Comparison of ENCODE assay signal across 18 mouse cellular contexts in genomic region chr1:81850462-81851144, GRCm38 (mm10).
DNase-seq lines count a peak whose midpoint lies in the region; ATAC-seq and TF ChIP-seq lines count a peak whose summit lies in the region.
"Had no signal": no experiment of that assay in that cellular context is flagged by ENCODE, and none has a peak within 500 bp of the region (broad histone marks: within the 10 kb centered on the region; RNA-seq: fewer than 3 reads in every experiment).

No protein-coding gene starts in this region.

- intact Hi-C loops in heart, postnatal 10 days (cut with DNase I), result no loop called here
- intact Hi-C loops in heart, postnatal 25 days (cut with DNase I), result no loop called here

- DNase-seq in heart, postnatal 10 days, result peak; percentile 4 to 21
- no peak for DNase-seq in heart, postnatal 25 days (ENCODE audit: low spot score)
- peak; percentile 6 for DNase-seq in lung, postnatal 36 days
- DNase-seq in lung, postnatal 25 days (ENCODE audit: low spot score), result no peak
- peak; percentile 24 for DNase-seq in NIH3T3 (ENCODE audit: low read depth)
- peak; percentile 55 for DNase-seq in forebrain, postnatal 0 days
- DNase-seq: cerebellum, adult 9-11 months; embryo, embryonic 11 days; gastrocnemius, postnatal 25 days; kidney, adult 8-10 months; kidney, postnatal 4 days; left cerebral cortex, postnatal 4 days; lung, adult 18-20 months; right cerebral cortex, postnatal 14 days; thymus, postnatal 14 days had no signal

- no peak overlapping the region for H3K27ac ChIP-seq in forebrain, postnatal 0 days (ENCODE audit: low read depth, low read length)
- H3K27ac ChIP-seq: stomach, postnatal 0 days had no signal

- no peaks in the 10 kb centered on the region for H3K27me3 ChIP-seq in forebrain, postnatal 0 days (ENCODE audit: insufficient read depth, low read length)

- H3K9me3 ChIP-seq in forebrain, postnatal 0 days (ENCODE audit: low read length), result no peaks in the 10 kb centered on the region

- no peaks in the 10 kb centered on the region; the same call in 1 of the 2 replicates for H3K4me1 ChIP-seq in forebrain, postnatal 0 days (ENCODE audit: insufficient read depth)

- no peak for TF ChIP-seq CTCF in forebrain, postnatal 0 days (IDR thresholded peaks at IDR 0.05; ENCODE audit: low read depth)

- H3K4me3 ChIP-seq in forebrain, postnatal 0 days (ENCODE audit: low read depth, low read length), result no peak overlapping the region

- no peak; the same call in 1 of the 2 replicates for ATAC-seq in forebrain, postnatal 0 days
- ATAC-seq in erythroid progenitor cell, adult 5-6 weeks (replicated peaks; ENCODE audit: low FRiP score, poor library complexity, severe bottlenecking), result no peak
- ATAC-seq: inflammation-experienced regulatory T-cells, adult 6 months had no signal

- no peaks in the 10 kb centered on the region for H3K36me3 ChIP-seq in forebrain, postnatal 0 days (ENCODE audit: insufficient read depth)

- H3K4me2 ChIP-seq in forebrain, postnatal 0 days (ENCODE audit: low read depth), result no peak overlapping the region

- no peak overlapping the region for H3K9ac ChIP-seq in forebrain, postnatal 0 days

- WGBS in forebrain, postnatal 0 days, result 71% methylated on average over 6 of the region's 6 CpGs

Comparison
In these comparisons a context has a peak if more than half of its experiments do, and no peak if none do; other contexts are left out.
1. DNase-seq: peak in heart, postnatal 10 days (2 of 2), lung, postnatal 36 days (single experiment), NIH3T3 (single experiment) and forebrain, postnatal 0 days (single experiment); none in heart, postnatal 25 days (single experiment) and lung, postnatal 25 days (single experiment).